Mouse (Mus musculus): Measurements from ENCODE around the gene Mmgt1. TPM values are rescaled to one million over a fixed set of nuclear protein-coding genes. Genes with fewer than 3 reads are reported as not detected.

Mmgt1 gene
- 67.7 and 69.1 TPM in 2 replicates for polyA plus RNA-seq (2014; fragmentation: Nextera tagmentation; extraction: Ambion mirVana)

- peak; percentile 98 for ATAC-seq (ENCODE audit: low read depth)
- no peaks in the 10 kb centered on the region for H3K36me3 ChIP-seq (ENCODE audit: control insufficient read depth, insufficient read depth, low read length)
- peak within 1 kb of the TSS; percentile 67 for H3K9ac ChIP-seq (replicated peaks; ENCODE audit: low read depth, low read length)
- peak within 1 kb of the TSS; percentile 53 for H3K4me2 ChIP-seq (ENCODE audit: low read depth, low read length)
- H3K4me1 ChIP-seq (ENCODE audit: control insufficient read depth, insufficient read depth, low read length) = 0 out of 2 replicates have a peak, but pooled peaks cover 3% of the 10 kb centered on the region
- no peaks in the 10 kb centered on the region for H3K27me3 ChIP-seq (ENCODE audit: control insufficient read depth, insufficient read depth, low read length)
- WGBS = 15% methylated on average over 44 of the region's 44 CpGs
- peak within 1 kb of the TSS; percentile 76 for H3K27ac ChIP-seq (ENCODE audit: low read depth, low read length)
- H3K9me3 ChIP-seq (ENCODE audit: control insufficient read depth, low read length) = no peaks in the 10 kb centered on the region
- peak within 1 kb of the TSS; percentile 60 for H3K4me3 ChIP-seq (ENCODE audit: low read depth, low read length)
These were observed at the start of gene Mmgt1 for GRCm38 (mm10) chrX:56597887-56598640. Mmgt1 (minus strand) TSS chrX:56598069.

GRCm38 (mm10) chrX:56640066-56640465 lies 42.2 kb upstream of the Mmgt1 start:
- H3K4me1 ChIP-seq (ENCODE audit: control insufficient read depth, insufficient read depth, low read length) = no peaks in the 10 kb centered on the region
- no peak overlapping the region for H3K9ac ChIP-seq (replicated peaks; ENCODE audit: low read depth, low read length)
- no peak for ATAC-seq (ENCODE audit: low read depth)
- H3K4me2 ChIP-seq (ENCODE audit: low read depth, low read length) = no peak overlapping the region
- 0 out of 2 replicates have a peak, but pooled peaks cover 3% of the 10 kb centered on the region for H3K36me3 ChIP-seq (ENCODE audit: control insufficient read depth, insufficient read depth, low read length)
- no peak overlapping the region for H3K27ac ChIP-seq (ENCODE audit: low read depth, low read length)
- no peaks in the 10 kb centered on the region for H3K9me3 ChIP-seq (ENCODE audit: control insufficient read depth, low read length)
- H3K4me3 ChIP-seq (ENCODE audit: low read depth, low read length) = no peak overlapping the region
- no peaks in the 10 kb centered on the region for H3K27me3 ChIP-seq (ENCODE audit: control insufficient read depth, insufficient read depth, low read length)
- 7% methylated on average over 1 of the region's 1 CpGs for WGBS

- Histone ChIP-seq H3K9ac (replicated peaks; ENCODE audit: low read depth, low read length) (no peak overlapping the region), H3K36me3 (ENCODE audit: control insufficient read depth, insufficient read depth, low read length) (0 out of 2 replicates have a peak, but pooled peaks cover 3% of the 10 kb centered on the region), H3K27me3 (ENCODE audit: control insufficient read depth, insufficient read depth, low read length) (no peaks in the 10 kb centered on the region), H3K4me1 (ENCODE audit: control insufficient read depth, insufficient read depth, low read length) (no peaks in the 10 kb centered on the region), H3K27ac (ENCODE audit: low read depth, low read length) (no peak overlapping the region), H3K4me2 (ENCODE audit: low read depth, low read length) (no peak overlapping the region), H3K4me3 (ENCODE audit: low read depth, low read length) (no peak overlapping the region), H3K9me3 (ENCODE audit: control insufficient read depth, low read length) (no peaks in the 10 kb centered on the region)
- ATAC-seq (ENCODE audit: low read depth) = no peak
- WGBS = 88% methylated on average over 5 of the region's 5 CpGs
These were observed 38.3 kb upstream of the Mmgt1 start for GRCm38 (mm10) chrX:56636185-56636584.

- ATAC-seq (ENCODE audit: low read depth) = no peak
- H3K27ac ChIP-seq (ENCODE audit: low read depth, low read length) = no peak overlapping the region
- H3K9ac ChIP-seq (replicated peaks; ENCODE audit: low read depth, low read length) = no peak overlapping the region
- 91% methylated on average over 2 of the region's 2 CpGs for WGBS
- no peak overlapping the region for H3K4me2 ChIP-seq (ENCODE audit: low read depth, low read length)
- H3K9me3 ChIP-seq (ENCODE audit: control insufficient read depth, low read length) = no peaks in the 10 kb centered on the region
- H3K27me3 ChIP-seq (ENCODE audit: control insufficient read depth, insufficient read depth, low read length) = no peaks in the 10 kb centered on the region
- H3K4me3 ChIP-seq (ENCODE audit: low read depth, low read length) = no peak overlapping the region
- no peaks in the 10 kb centered on the region for H3K36me3 ChIP-seq (ENCODE audit: control insufficient read depth, insufficient read depth, low read length)
- no peaks in the 10 kb centered on the region for H3K4me1 ChIP-seq (ENCODE audit: control insufficient read depth, insufficient read depth, low read length)
These were observed 17.4 kb upstream of the Mmgt1 start for GRCm38 (mm10) chrX:56615236-56615635.

- Histone ChIP-seq H3K9me3 (ENCODE audit: control insufficient read depth, low read length) (no peaks in the 10 kb centered on the region), H3K27ac (ENCODE audit: low read depth, low read length) (peak overlapping the region; percentile 71), H3K4me2 (ENCODE audit: low read depth, low read length) (peak overlapping the region; percentile 46; the same call in 1 of the 2 replicates), H3K4me3 (ENCODE audit: low read depth, low read length) (peak overlapping the region; percentile 52), H3K27me3 (ENCODE audit: control insufficient read depth, insufficient read depth, low read length) (no peaks in the 10 kb centered on the region), H3K9ac (replicated peaks; ENCODE audit: low read depth, low read length) (peak overlapping the region; percentile 65), H3K4me1 (ENCODE audit: control insufficient read depth, insufficient read depth, low read length) (no peaks in the 10 kb centered on the region), H3K36me3 (ENCODE audit: control insufficient read depth, insufficient read depth, low read length) (no peaks in the 10 kb centered on the region)
- WGBS = 16% methylated on average over 13 of the region's 13 CpGs
- ATAC-seq (ENCODE audit: low read depth) = peak; percentile 42; the same call in 1 of the 2 replicates
These were observed 12.4 kb upstream of the Mmgt1 start for GRCm38 (mm10) chrX:56610318-56610694.

- Histone ChIP-seq H3K36me3 (ENCODE audit: control insufficient read depth, insufficient read depth, low read length) (no peaks in the 10 kb centered on the region), H3K9ac (replicated peaks; ENCODE audit: low read depth, low read length) (peak within 1 kb of the TSS; percentile 65), H3K27me3 (ENCODE audit: control insufficient read depth, insufficient read depth, low read length) (no peaks in the 10 kb centered on the region), H3K27ac (ENCODE audit: low read depth, low read length) (peak within 1 kb of the TSS; percentile 71), H3K4me3 (ENCODE audit: low read depth, low read length) (peak within 1 kb of the TSS; percentile 52), H3K4me2 (ENCODE audit: low read depth, low read length) (peak within 1 kb of the TSS; percentile 46), H3K4me1 (ENCODE audit: control insufficient read depth, insufficient read depth, low read length) (no peaks in the 10 kb centered on the region), H3K9me3 (ENCODE audit: control insufficient read depth, low read length) (no peaks in the 10 kb centered on the region)
- WGBS = 13% methylated on average over 27 of the region's 50 CpGs
- ATAC-seq (ENCODE audit: low read depth) = peak; percentile 97
These were observed 11.9 kb upstream of the Mmgt1 start, which contains the start of gene Slc9a6 for GRCm38 (mm10) chrX:56609623-56610317. Slc9a6 (plus strand) TSS chrX:56609757.

GRCm38 (mm10) chrX:56609285-56609622 lies 11.4 kb upstream of the Mmgt1 start:
- 0 out of 2 replicates have a peak overlapping the region, but pooled peaks have one; percentile 21 for H3K9ac ChIP-seq (replicated peaks; ENCODE audit: low read depth, low read length)
- no peaks in the 10 kb centered on the region for H3K36me3 ChIP-seq (ENCODE audit: control insufficient read depth, insufficient read depth, low read length)
- no peaks in the 10 kb centered on the region for H3K27me3 ChIP-seq (ENCODE audit: control insufficient read depth, insufficient read depth, low read length)
- no peak for ATAC-seq (ENCODE audit: low read depth)
- no peaks in the 10 kb centered on the region for H3K4me1 ChIP-seq (ENCODE audit: control insufficient read depth, insufficient read depth, low read length)
- peak overlapping the region; percentile 52 for H3K4me3 ChIP-seq (ENCODE audit: low read depth, low read length)
- no peak overlapping the region for H3K27ac ChIP-seq (ENCODE audit: low read depth, low read length)
- peak overlapping the region; percentile 42 for H3K4me2 ChIP-seq (ENCODE audit: low read depth, low read length)
- WGBS = 30% methylated on average over 7 of the region's 7 CpGs
- H3K9me3 ChIP-seq (ENCODE audit: control insufficient read depth, low read length) = no peaks in the 10 kb centered on the region

- WGBS = 88% methylated on average over 7 of the region's 7 CpGs
- no peak for ATAC-seq (ENCODE audit: low read depth)
- H3K9ac ChIP-seq (replicated peaks; ENCODE audit: low read depth, low read length) = no peak overlapping the region
These were observed 9.3 kb upstream of the Mmgt1 start for GRCm38 (mm10) chrX:56607032-56607710.

More at GRCm38 (mm10) chrX:56607032-56607710, 9.3 kb upstream of the Mmgt1 start:
- Histone ChIP-seq H3K27me3 (ENCODE audit: control insufficient read depth, insufficient read depth, low read length) (no peaks in the 10 kb centered on the region), H3K27ac (ENCODE audit: low read depth, low read length) (no peak overlapping the region), H3K4me1 (ENCODE audit: control insufficient read depth, insufficient read depth, low read length) (no peaks in the 10 kb centered on the region), H3K4me3 (ENCODE audit: low read depth, low read length) (no peak overlapping the region), H3K9me3 (ENCODE audit: control insufficient read depth, low read length) (no peaks in the 10 kb centered on the region), H3K36me3 (ENCODE audit: control insufficient read depth, insufficient read depth, low read length) (no peaks in the 10 kb centered on the region), H3K4me2 (ENCODE audit: low read depth, low read length) (no peak overlapping the region)

All from neural tube, embryonic 14.5 days (tissue).